Mouse (Mus musculus) G1E (cell line): Measurements from ENCODE around the gene Arhgef16.

Experiments
- CTCF ChIP-seq: IDR thresholded peaks from 2 replicates; pipeline ENCODE4 v1.5.1; 2012; ENCODE audit warnings: low read depth, low read length, inconsistent platforms, mixed read lengths
- GATA1 ChIP-seq: IDR thresholded peaks from 2 replicates; pipeline ENCODE4 v1.6.1; 2012; ENCODE audit warnings: borderline replicate concordance, low read length, inconsistent platforms, mixed read lengths
- TAL1 ChIP-seq: conservative IDR thresholded peaks from 2 replicates; pipeline ENCODE4 v1.6.1; 2012; ENCODE audit warnings: low read depth, low read length, inconsistent platforms, mixed read lengths

GRCm38 (mm10) chr4:154333300-154333699 is 31.8 kb upstream of the Arhgef16 start:
- TF ChIP-seq CTCF (no peak), TAL1 (no peak), GATA1 (no peak)
